Mouse (Mus musculus) liver, adult 2 months (tissue): Measurements from ENCODE around the gene AU021092.
"Not testable (repeated sequence)": the region's sequence is repeated elsewhere in the genome, so short reads cannot be mapped to it uniquely, and the experiment has no call there.

Experiments
- CTCF ChIP-seq: fragments of 200-500 bp; IDR thresholded peaks from 2 replicates; pipeline ENCODE4 v1.5.1; 2011; ENCODE audit warnings: low read depth, low read length, control low read depth
- POLR2A ChIP-seq: fragments of 200-500 bp; IDR thresholded peaks from 2 replicates; pipeline ENCODE4 v1.6.1; 2011; ENCODE audit warnings: low read length, control low read depth; ENCODE audit not compliant: insufficient read depth; ENCODE audit errors: extremely low read depth

DNA sequence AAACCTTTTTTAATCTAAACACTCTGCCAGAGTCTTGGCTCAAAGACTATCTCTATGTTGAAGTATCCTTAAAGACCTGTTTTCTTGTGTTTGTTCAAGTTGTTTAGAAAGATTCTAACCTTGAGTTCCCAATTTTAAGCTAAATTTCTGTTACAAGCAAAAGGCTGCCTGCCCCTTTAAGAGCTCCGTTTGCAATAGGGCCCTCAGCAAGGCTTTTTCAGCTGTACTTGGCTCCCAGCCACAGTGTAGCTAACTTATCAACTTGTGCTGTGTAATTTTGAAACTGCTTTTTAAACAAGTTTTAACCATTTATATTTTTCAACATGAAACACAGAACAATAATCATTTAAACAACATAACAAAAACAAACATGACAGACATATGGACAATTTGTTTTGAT lies 4.4 kb upstream of the AU021092 start:
- TF ChIP-seq POLR2A, CTCF: not testable (repeated sequence)
